Mouse (Mus musculus) large intestine, adult 2 months (tissue): ENCODE measurements around the gene Pla2g4b. TPM values are rescaled to one million over a fixed set of nuclear protein-coding genes. Genes with fewer than 3 reads are reported as not detected.

Experiments used
- polyA plus RNA-seq: library from polyadenylated mRNA; depleted of rRNA; stranded (reverse); fragments of >200 nt; gene quantifications from 2 replicates; pipeline ENCODE4 v1.2.3, GENCODE M21; 2012; rRNA removed

Gene Pla2g4b
- polyA plus RNA-seq, 1 experiment = 3.2 TPM

Other genes with a start within 250 kb of the Pla2g4b start
- gene Rpap1, start 245.9 kb upstream of the Pla2g4b start, polyA plus RNA-seq = 12.1 and 15.2 TPM in 2 replicates
- 3.5 and 3.7 TPM in 2 replicates for gene Tyro3, start 235.7 kb upstream of the Pla2g4b start, polyA plus RNA-seq
- gene Mga, start 136.2 kb upstream of the Pla2g4b start, polyA plus RNA-seq = 4.3 and 10.9 TPM in 2 replicates
- 9.1 and 19.2 TPM in 2 replicates for gene Mapkbp1, start 60.7 kb upstream of the Pla2g4b start, polyA plus RNA-seq
- gene Jmjd7, start 5.9 kb upstream of the Pla2g4b start, polyA plus RNA-seq = 9.2 and 10.4 TPM in 2 replicates
- 3.1 and 3.8 TPM in 2 replicates for gene Gm28042, start 5.9 kb upstream of the Pla2g4b start, polyA plus RNA-seq
- 28.2 and 39.6 TPM in 2 replicates for gene Ehd4, start 121.2 kb downstream of the Pla2g4b start, polyA plus RNA-seq
- gene Pla2g4e, start 211.9 kb downstream of the Pla2g4b start, polyA plus RNA-seq = 0.05 TPM in 1 of 2 replicates, not detected in the other